Mouse (Mus musculus) embryonic fibroblast, embryonic 13.5 days (primary cell): ENCODE data around the gene Lrrc27. TPM values are rescaled to one million over a fixed set of nuclear protein-coding genes. Genes with fewer than 3 reads are reported as not detected.

ENCODE experiments used
- H3K27ac ChIP-seq: 2 replicates; pipeline ENCODE4 v1.5.1; 2012; ENCODE audit warnings: low read length, control low read depth, inconsistent platforms; ENCODE audit not compliant: insufficient read depth
- H3K4me1 ChIP-seq: 2 replicates; pipeline ENCODE4 v1.6.1; 2011; ENCODE audit warnings: low read length; ENCODE audit not compliant: control insufficient read depth, insufficient read depth
- H3K4me3 ChIP-seq: 2 replicates; pipeline ENCODE4 v1.5.1; 2011; ENCODE audit warnings: mild to moderate bottlenecking, control low read depth, low read length; ENCODE audit not compliant: insufficient read depth
- CTCF ChIP-seq: IDR thresholded peaks from 2 replicates; pipeline ENCODE4 v1.5.1; 2011; ENCODE audit warnings: mild to moderate bottlenecking, control low read depth, low read length, moderate library complexity, borderline replicate concordance; ENCODE audit not compliant: insufficient read depth
- POLR2A ChIP-seq: IDR thresholded peaks from 2 replicates; pipeline ENCODE4 v1.6.1; 2011; ENCODE audit warnings: low read depth, mild to moderate bottlenecking, control low read depth, low read length, moderate library complexity
- polyA plus RNA-seq: library from polyadenylated mRNA; stranded (reverse); fragments of >200 nt; gene quantifications from 2 replicates; pipeline ENCODE4 v1.2.4, GENCODE M21; 2011; ENCODE audit warnings: low read depth; ENCODE audit not compliant: missing spikeins, insufficient read length

The Lrrc27 gene
- polyA plus RNA-seq, 1 experiment: 25.2 TPM

GRCm38 (mm10) chr7:139211761-139212160 is 1.0 kb upstream of the Lrrc27 start:
- H3K4me1 ChIP-seq: peaks cover 6% of the 10 kb centered on the region
- TF ChIP-seq POLR2A (no peak), CTCF (no peak)
- no peak overlapping the region for H3K27ac ChIP-seq

DNA sequence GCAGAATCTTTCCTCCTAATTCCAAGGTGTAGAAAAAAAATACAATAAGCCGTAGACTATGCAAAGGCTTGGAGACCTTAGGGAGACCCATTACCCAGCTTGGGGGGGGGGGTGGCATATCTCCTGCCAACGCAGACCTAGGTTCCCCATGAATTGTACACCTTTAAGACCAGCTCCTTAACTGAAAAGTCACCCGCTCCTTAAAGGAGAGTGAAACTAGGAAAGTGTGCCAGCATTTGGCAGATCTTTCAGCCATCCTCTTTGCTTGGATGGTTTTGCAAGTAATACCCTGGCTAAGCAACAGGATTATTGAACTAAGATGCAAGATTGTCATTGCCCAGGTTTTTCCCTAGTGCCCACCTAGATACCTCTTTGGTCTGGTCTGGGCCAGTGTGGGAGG is 963 bp downstream of the Lrrc27 start:
- H3K4me1 ChIP-seq: peaks cover 4% of the 10 kb centered on the region
- no peak overlapping the region for H3K4me3 ChIP-seq
- TF ChIP-seq CTCF (no peak), POLR2A (no peak)
- H3K27ac ChIP-seq: no peak overlapping the region

More at GRCm38 (mm10) chr7:139211761-139212160, 1.0 kb upstream of the Lrrc27 start:
- no peak overlapping the region for H3K4me3 ChIP-seq

GRCm38 (mm10) chr7:139214160-139214559 is 1.4 kb downstream of the Lrrc27 start:
- Histone ChIP-seq H3K4me1 (peaks cover 4% of the 10 kb centered on the region; the same call in 1 of the 2 replicates), H3K27ac (no peak overlapping the region), H3K4me3 (no peak overlapping the region)
- no peak for TF ChIP-seq CTCF
- TF ChIP-seq POLR2A: no peak

GRCm38 (mm10) chr7:139214596-139215340 is 2.0 kb downstream of the Lrrc27 start:
- no peak overlapping the region for H3K27ac ChIP-seq
- H3K4me1 ChIP-seq: peaks cover 9% of the 10 kb centered on the region; the same call in 1 of the 2 replicates
- TF ChIP-seq CTCF (no peak), POLR2A (no peak)
- H3K4me3 ChIP-seq: no peak overlapping the region

DNA sequence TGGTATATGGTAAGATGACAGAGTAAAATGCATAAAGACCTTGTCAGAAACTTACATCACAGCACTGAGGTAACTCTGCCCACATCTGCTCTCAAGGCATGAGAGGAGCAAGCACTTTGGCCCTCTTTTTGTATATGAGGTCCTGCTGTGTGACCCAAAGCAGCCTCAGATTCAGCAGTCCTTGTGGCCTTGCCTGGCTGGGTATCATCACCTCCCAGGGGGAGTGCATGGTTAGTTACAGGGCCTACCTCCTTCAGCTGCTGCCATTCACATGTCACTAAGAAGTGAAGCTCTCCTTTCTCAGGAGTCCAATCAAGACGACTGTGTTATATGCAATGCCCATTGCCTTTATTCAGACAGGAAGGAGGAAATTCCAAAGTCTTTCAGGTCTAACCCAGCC is 2.7 kb downstream of the Lrrc27 start:
- no peak overlapping the region for H3K27ac ChIP-seq
- no peak for TF ChIP-seq CTCF
- peaks cover 10% of the 10 kb centered on the region; the same call in 1 of the 2 replicates for H3K4me1 ChIP-seq
- no peak overlapping the region for H3K4me3 ChIP-seq

DNA sequence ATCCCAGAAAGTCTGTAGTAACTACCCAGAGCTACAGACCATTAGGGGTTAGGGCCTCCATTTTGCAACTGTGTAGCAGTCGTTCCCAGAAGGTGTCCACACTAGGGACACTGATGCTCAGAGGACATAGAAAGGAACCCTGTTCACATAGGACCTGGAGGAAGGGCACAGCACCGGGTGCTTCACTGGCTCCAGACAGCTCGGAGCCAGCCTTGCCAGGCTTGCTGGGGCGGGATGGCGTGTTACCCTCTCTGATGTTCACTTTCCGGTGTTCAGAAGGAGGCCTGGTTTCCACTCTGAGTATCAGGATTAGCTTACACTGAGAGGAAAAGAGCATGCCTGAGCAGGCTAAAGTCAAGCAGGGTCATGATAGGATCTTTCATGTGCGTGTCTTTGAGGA is 3.2 kb downstream of the Lrrc27 start:
- peaks cover 10% of the 10 kb centered on the region; the same call in 1 of the 2 replicates for H3K4me1 ChIP-seq
- no peak overlapping the region for H3K4me3 ChIP-seq
- H3K27ac ChIP-seq: no peak overlapping the region
- no peak for TF ChIP-seq CTCF
- no peak for TF ChIP-seq POLR2A

- H3K4me1 ChIP-seq: peaks cover 10% of the 10 kb centered on the region; the same call in 1 of the 2 replicates
- H3K4me3 ChIP-seq: no peak overlapping the region
- no peak for TF ChIP-seq POLR2A
- TF ChIP-seq CTCF: no peak
- H3K27ac ChIP-seq: no peak overlapping the region
Observed at GRCm38 (mm10) chr7:139216464-139216863, 3.7 kb downstream of the Lrrc27 start.

GRCm38 (mm10) chr7:139217046-139217445 is 4.3 kb downstream of the Lrrc27 start:
- Histone ChIP-seq H3K4me3 (no peak overlapping the region), H3K27ac (no peak overlapping the region), H3K4me1 (peaks cover 10% of the 10 kb centered on the region; the same call in 1 of the 2 replicates)
- no peak for TF ChIP-seq POLR2A
- TF ChIP-seq CTCF: no peak

DNA sequence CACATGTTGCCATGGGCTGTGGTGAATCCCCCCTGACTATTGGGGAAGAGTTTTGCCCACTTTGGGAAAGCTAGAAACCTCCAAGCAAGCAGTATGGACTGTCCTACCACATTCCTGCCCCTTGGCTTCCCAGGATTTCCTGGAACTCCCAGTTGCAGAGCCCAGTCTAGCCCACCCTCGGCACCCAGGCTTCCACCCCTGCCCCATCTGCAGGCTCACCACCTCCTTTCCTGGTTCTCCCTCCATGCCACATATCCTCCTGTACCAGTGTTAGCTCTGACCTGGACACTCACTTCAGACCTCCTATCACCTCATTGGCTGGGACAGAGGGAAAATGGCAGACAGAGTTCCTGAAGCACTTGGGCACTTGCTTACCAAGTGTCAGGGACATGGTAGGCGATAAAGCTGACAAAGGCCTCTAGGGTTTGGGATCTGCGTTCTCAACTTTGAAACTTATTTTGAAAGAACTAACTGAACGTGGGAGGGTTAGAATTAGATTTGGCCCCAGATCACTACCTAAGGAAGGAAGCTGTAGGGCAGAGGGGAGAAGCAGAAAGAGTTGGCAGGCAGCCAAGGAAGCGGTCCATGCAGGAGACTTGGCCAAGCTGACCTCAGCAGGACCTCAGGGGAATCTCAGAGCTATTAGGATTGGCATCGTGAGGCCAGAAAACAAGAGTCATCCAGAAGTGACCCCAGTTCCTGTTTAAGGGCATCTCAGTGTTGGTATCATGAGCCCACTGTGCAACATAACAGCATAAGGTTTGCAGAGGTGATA is 6.0 kb downstream of the Lrrc27 start:
- Histone ChIP-seq H3K27ac (no peak overlapping the region), H3K4me3 (no peak overlapping the region), H3K4me1 (peaks cover 8% of the 10 kb centered on the region; the same call in 1 of the 2 replicates)
- TF ChIP-seq CTCF (no peak), POLR2A (no peak)

DNA sequence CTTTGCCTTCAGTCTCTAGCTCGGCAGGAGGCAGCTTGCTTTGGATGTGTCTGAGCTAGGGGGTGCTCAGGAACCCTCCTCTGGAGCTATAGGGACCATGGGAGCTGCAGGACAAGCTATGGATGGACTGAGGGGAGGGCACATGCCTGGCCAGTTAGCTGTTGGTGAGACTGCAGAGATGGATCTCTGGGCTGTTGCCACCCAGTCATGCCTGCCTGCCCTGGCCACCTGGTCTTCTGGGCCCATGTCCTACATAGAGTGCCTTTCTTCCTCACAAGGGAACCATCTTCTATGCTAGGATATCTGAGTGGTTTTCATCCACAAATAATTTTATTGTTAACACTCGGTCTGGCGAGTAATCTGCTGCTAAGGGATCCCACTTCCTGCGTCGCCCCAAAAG is 6.7 kb downstream of the Lrrc27 start:
- Histone ChIP-seq H3K27ac (peak overlapping the region; percentile 60; the same call in 1 of the 2 replicates), H3K4me3 (no peak overlapping the region), H3K4me1 (peaks cover 7% of the 10 kb centered on the region; the same call in 1 of the 2 replicates)
- TF ChIP-seq POLR2A: no peak
- no peak for TF ChIP-seq CTCF
